In genomic region chr10:8133451-8133952, GRCm38 (mm10) we compare ENCODE assay signal across 12 mouse cellular contexts.
DNase-seq lines count a peak whose midpoint lies in the region; ATAC-seq and TF ChIP-seq lines count a peak whose summit lies in the region.
"Had no signal": no experiment of that assay in that cellular context is flagged by ENCODE, and none has a peak within 500 bp of the region (broad histone marks: within the 10 kb centered on the region; RNA-seq: fewer than 3 reads in every experiment).

No protein-coding gene starts in this region.

- no peak overlapping the region for H3K9ac ChIP-seq in heart, embryonic 13.5 days
- no peak overlapping the region for H3K9ac ChIP-seq in heart, embryonic 12.5 days
- no peak overlapping the region for H3K9ac ChIP-seq in hindbrain, postnatal 0 days (replicated peaks; ENCODE audit: low read length)
- H3K9ac ChIP-seq in midbrain, embryonic 15.5 days: no peak overlapping the region
- H3K9ac ChIP-seq: heart, embryonic 15.5 days; liver, embryonic 13.5 days had no signal

- no peaks in the 10 kb centered on the region for H3K27me3 ChIP-seq in heart, embryonic 13.5 days (replicated peaks)
- H3K27me3 ChIP-seq in heart, embryonic 12.5 days (replicated peaks): no peaks in the 10 kb centered on the region
- no peaks in the 10 kb centered on the region for H3K27me3 ChIP-seq in hindbrain, postnatal 0 days (ENCODE audit: insufficient read depth, low read length)
- H3K27me3 ChIP-seq in midbrain, embryonic 15.5 days (replicated peaks): no peaks in the 10 kb centered on the region
- H3K27me3 ChIP-seq: CH12.LX; heart, embryonic 15.5 days had no signal

- no peak overlapping the region for H3K4me3 ChIP-seq in heart, embryonic 13.5 days
- no peak overlapping the region for H3K4me3 ChIP-seq in heart, embryonic 12.5 days
- no peak overlapping the region for H3K4me3 ChIP-seq in hindbrain, postnatal 0 days (ENCODE audit: low read length)
- no peak overlapping the region for H3K4me3 ChIP-seq in midbrain, embryonic 15.5 days
- H3K4me3 ChIP-seq: heart, embryonic 15.5 days; liver, embryonic 13.5 days had no signal

- WGBS in heart, embryonic 13.5 days: 50% methylated on average over 13 of the region's 13 CpGs
- WGBS in heart, embryonic 12.5 days: 48% methylated on average over 13 of the region's 13 CpGs
- 16% methylated on average over 13 of the region's 13 CpGs for WGBS in hindbrain, postnatal 0 days
- WGBS in midbrain, embryonic 15.5 days: 11% methylated on average over 13 of the region's 13 CpGs

- no peak overlapping the region for H3K4me2 ChIP-seq in heart, embryonic 13.5 days
- no peak overlapping the region for H3K4me2 ChIP-seq in heart, embryonic 12.5 days
- H3K4me2 ChIP-seq in hindbrain, postnatal 0 days (ENCODE audit: low read depth, low read length): peak overlapping the region; percentile 33
- peak overlapping the region; percentile 28 for H3K4me2 ChIP-seq in midbrain, embryonic 15.5 days
- H3K4me2 ChIP-seq: heart, embryonic 15.5 days; liver, embryonic 13.5 days had no signal

- H3K36me3 ChIP-seq in heart, embryonic 13.5 days: no peaks in the 10 kb centered on the region
- no peaks in the 10 kb centered on the region for H3K36me3 ChIP-seq in heart, embryonic 12.5 days
- no peaks in the 10 kb centered on the region for H3K36me3 ChIP-seq in hindbrain, postnatal 0 days (ENCODE audit: insufficient read depth, low read length)
- H3K36me3 ChIP-seq in midbrain, embryonic 15.5 days (replicated peaks): no peaks in the 10 kb centered on the region
- H3K36me3 ChIP-seq: heart, embryonic 15.5 days; liver, embryonic 13.5 days had no signal

- peak overlapping the region; percentile 54 for H3K27ac ChIP-seq in heart, embryonic 13.5 days (replicated peaks)
- no peak overlapping the region for H3K27ac ChIP-seq in heart, embryonic 12.5 days (ENCODE audit: poor library complexity, severe bottlenecking)
- no peak overlapping the region for H3K27ac ChIP-seq in hindbrain, postnatal 0 days
- peak overlapping the region; percentile 42; the same call in 1 of the 2 replicates for H3K27ac ChIP-seq in midbrain, embryonic 15.5 days
- H3K27ac ChIP-seq: heart, embryonic 15.5 days; liver, embryonic 13.5 days had no signal

- DNase-seq in embryo, embryonic 9.5 days (ENCODE audit: extremely low spot score): peak; percentile 56
- peak; percentile 39 for DNase-seq in hindbrain, postnatal 0 days (ENCODE audit: low spot score)
- DNase-seq in B cell, adult 2 months: no peak
- DNase-seq in kidney, adult 18-20 months: no peak
- DNase-seq: liver, embryonic 13.5 days; right cerebral cortex, postnatal 25 days had no signal

- no peak for TF ChIP-seq CTCF in hindbrain, postnatal 0 days (IDR thresholded peaks at IDR 0.05; ENCODE audit: low read depth)

- no peak for ATAC-seq in heart, embryonic 13.5 days (ENCODE audit: extremely low read depth, insufficient number of reproducible peaks, low FRiP score, low TSS enrichment)
- ATAC-seq in heart, embryonic 12.5 days (ENCODE audit: insufficient number of reproducible peaks, low FRiP score): no peak
- peak; percentile 72; the same call in 1 of the 2 replicates for ATAC-seq in hindbrain, postnatal 0 days
- ATAC-seq in midbrain, embryonic 15.5 days (replicated peaks): peak; percentile 80
- ATAC-seq in monocyte, adult 5-6 weeks (replicated peaks; ENCODE audit: insufficient number of reproducible peaks, low FRiP score, low TSS enrichment, poor library complexity, severe bottlenecking): no peak

- H3K9me3 ChIP-seq in heart, embryonic 13.5 days: no peaks in the 10 kb centered on the region
- no peaks in the 10 kb centered on the region for H3K9me3 ChIP-seq in heart, embryonic 12.5 days (replicated peaks)
- no peaks in the 10 kb centered on the region for H3K9me3 ChIP-seq in hindbrain, postnatal 0 days (ENCODE audit: low read length)
- H3K9me3 ChIP-seq in midbrain, embryonic 15.5 days: no peaks in the 10 kb centered on the region
- H3K9me3 ChIP-seq: heart, embryonic 15.5 days; liver, embryonic 13.5 days had no signal

- peaks cover 57% of the 10 kb centered on the region for H3K4me1 ChIP-seq in heart, embryonic 13.5 days
- peaks cover 59% of the 10 kb centered on the region for H3K4me1 ChIP-seq in heart, embryonic 12.5 days (replicated peaks)
- H3K4me1 ChIP-seq in hindbrain, postnatal 0 days (ENCODE audit: insufficient read depth, low read length): no peaks in the 10 kb centered on the region
- peaks cover 13% of the 10 kb centered on the region for H3K4me1 ChIP-seq in midbrain, embryonic 15.5 days

Comparison
In these comparisons a context has a peak if more than half of its experiments do, and no peak if none do; other contexts are left out.
1. H3K27ac ChIP-seq: peak in heart, embryonic 13.5 days (single experiment) and midbrain, embryonic 15.5 days (single experiment); none in heart, embryonic 12.5 days (single experiment) and hindbrain, postnatal 0 days (single experiment).
2. ATAC-seq: peak in hindbrain, postnatal 0 days (single experiment) and midbrain, embryonic 15.5 days (single experiment); none in heart, embryonic 13.5 days (single experiment), heart, embryonic 12.5 days (single experiment) and monocyte, adult 5-6 weeks (single experiment).
3. H3K4me2 ChIP-seq: peak in hindbrain, postnatal 0 days (single experiment) and midbrain, embryonic 15.5 days (single experiment); none in heart, embryonic 13.5 days (single experiment) and heart, embryonic 12.5 days (single experiment).
4. DNase-seq: peak in embryo, embryonic 9.5 days (single experiment) and hindbrain, postnatal 0 days (single experiment); none in B cell, adult 2 months (0 of 2) and kidney, adult 18-20 months (single experiment).